Mouse (Mus musculus): ENCODE data around the gene Rnf128. TPM values are rescaled to one million over a fixed set of nuclear protein-coding genes. Genes with fewer than 3 reads are reported as not detected.

Gene Rnf128
- polyA plus RNA-seq (2014; fragmentation: Illumina TruSeq; extraction: RNeasy Lipid Tissue Mini Kit (QIAGEN cat#74804); ENCODE audit: low replicate concordance): 1,217 TPM

GRCm38 (mm10) chrX:139562925-139563461 is at the start of gene Rnf128:
TSS of gene Rnf128 (plus strand) at chrX:139563316.

GRCm38 (mm10) chrX:139684775-139685695 is 121.9 kb downstream of the Rnf128 start, which contains the start of gene Tbc1d8b:
TSS of gene Tbc1d8b (plus strand) at chrX:139684996.

DNA sequence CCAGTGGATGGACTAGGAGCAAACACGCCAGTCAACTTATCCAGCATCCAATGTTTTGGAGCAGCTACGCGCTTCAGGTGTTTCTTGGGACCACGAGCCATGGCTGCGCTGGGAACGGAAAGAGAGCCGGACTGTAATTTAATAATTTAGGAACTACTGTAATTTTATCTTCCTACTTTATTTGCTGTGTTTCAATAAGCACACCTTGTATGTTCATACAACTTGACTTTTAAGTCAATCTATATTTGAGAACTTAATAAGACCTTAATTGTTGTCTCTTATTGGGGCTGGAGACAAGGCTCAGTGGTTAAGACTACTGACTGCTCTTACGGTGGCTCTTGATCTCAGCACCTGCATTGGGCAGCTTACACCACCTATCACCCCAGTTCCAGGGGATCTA is 151.3 kb downstream of the Rnf128 start, which contains the start of gene Gm15013:
Gene Gm15013 (minus strand): TSS at position 101 of the 400 bp plus-strand sequence.

Other genes with a start within 250 kb of the Rnf128 start
- not detected for gene Trap1a, start 229.6 kb upstream of the Rnf128 start, polyA plus RNA-seq (2014; fragmentation: Illumina TruSeq; extraction: RNeasy Lipid Tissue Mini Kit (QIAGEN cat#74804); ENCODE audit: low replicate concordance)
- 5.0 TPM for gene D330045A20Rik, start 82.9 kb upstream of the Rnf128 start, polyA plus RNA-seq (2014; fragmentation: Illumina TruSeq; extraction: RNeasy Lipid Tissue Mini Kit (QIAGEN cat#74804); ENCODE audit: low replicate concordance)
- gene Tbc1d8b, start 121.7 kb downstream of the Rnf128 start, polyA plus RNA-seq (2014; fragmentation: Illumina TruSeq; extraction: RNeasy Lipid Tissue Mini Kit (QIAGEN cat#74804); ENCODE audit: low replicate concordance): 92.3 TPM
- gene Gm15013, start 151.2 kb downstream of the Rnf128 start, polyA plus RNA-seq (2014; fragmentation: Illumina TruSeq; extraction: RNeasy Lipid Tissue Mini Kit (QIAGEN cat#74804); ENCODE audit: low replicate concordance): not detected
- gene Ripply1, start 219.0 kb downstream of the Rnf128 start, polyA plus RNA-seq (2014; fragmentation: Illumina TruSeq; extraction: RNeasy Lipid Tissue Mini Kit (QIAGEN cat#74804); ENCODE audit: low replicate concordance): not detected
- 40.6 TPM for gene Cldn2, start 237.5 kb downstream of the Rnf128 start, polyA plus RNA-seq (2014; fragmentation: Illumina TruSeq; extraction: RNeasy Lipid Tissue Mini Kit (QIAGEN cat#74804); ENCODE audit: low replicate concordance)

All from small intestine, adult 10 weeks (tissue).